Mouse (Mus musculus) mouse trophoblast stem cell (cell line): Measurements from ENCODE around the gene Rnf126.
"Not testable (repeated sequence)": the region's sequence is repeated elsewhere in the genome, so short reads cannot be mapped to it uniquely, and the experiment has no call there.

Experiments
- in situ Hi-C, 2 experiments: fragments of 300-500 bp; cut with MseI, MboI; formaldehyde crosslinking; loops; 2 replicates in 1 of 2; 3 replicates in 1 of 2; pipeline ENCODE4 v1.15.1; 2025

Gene Rnf126

GRCm38 (mm10) chr10:79767372-79768244 lies 856 bp upstream of the Rnf126 start:
- in situ Hi-C loops: no loop called here

- in situ Hi-C loops: no loop called here
Observed at GRCm38 (mm10) chr10:79766001-79766507, 698 bp downstream of the Rnf126 start.

GRCm38 (mm10) chr10:79765228-79765745 lies 1.5 kb downstream of the Rnf126 start:
- in situ Hi-C loops: no loop called here

GRCm38 (mm10) chr10:79764234-79764633 lies 2.5 kb downstream of the Rnf126 start:
- in situ Hi-C loops: no loop called here

GRCm38 (mm10) chr10:79762875-79763274 lies 3.9 kb downstream of the Rnf126 start:
- in situ Hi-C loops: no loop called here

GRCm38 (mm10) chr10:79760603-79761143 lies 6.1 kb downstream of the Rnf126 start:
- in situ Hi-C loops: no loop called here

- in situ Hi-C loops: not testable (repeated sequence)
Observed at GRCm38 (mm10) chr10:79759675-79760074, 7.1 kb downstream of the Rnf126 start.

GRCm38 (mm10) chr10:79756660-79757059 lies 10.1 kb downstream of the Rnf126 start:
- in situ Hi-C loops: no loop called here

- in situ Hi-C loops: no loop called here
Observed at GRCm38 (mm10) chr10:79755854-79756253, 10.9 kb downstream of the Rnf126 start.

- in situ Hi-C loops: no loop called here
Observed at GRCm38 (mm10) chr10:79754856-79755516, 11.8 kb downstream of the Rnf126 start, which contains the start of gene Fgf22. Fgf22 (plus strand) TSS chr10:79755076.

- in situ Hi-C loops: no loop called here
Observed at GRCm38 (mm10) chr10:79748496-79748895, 18.3 kb downstream of the Rnf126 start.

- in situ Hi-C loops: no loop called here
Observed at GRCm38 (mm10) chr10:79746774-79747151, 20.0 kb downstream of the Rnf126 start.

- in situ Hi-C loops: no loop called here
Observed at GRCm38 (mm10) chr10:79745898-79746773, 20.6 kb downstream of the Rnf126 start, which contains the start of gene Polrmt. Polrmt (minus strand) TSS chr10:79746581.

- in situ Hi-C loops: no loop called here
Observed at GRCm38 (mm10) chr10:79745411-79745810, 21.3 kb downstream of the Rnf126 start.

- in situ Hi-C loops: no loop called here
Observed at GRCm38 (mm10) chr10:79743650-79744365, 22.9 kb downstream of the Rnf126 start.

- in situ Hi-C loops: no loop called here
Observed at GRCm38 (mm10) chr10:79743161-79743560, 23.6 kb downstream of the Rnf126 start.

- in situ Hi-C loops: no loop called here
Observed at GRCm38 (mm10) chr10:79740863-79741262, 25.9 kb downstream of the Rnf126 start.

GRCm38 (mm10) chr10:79739234-79739633 lies 27.5 kb downstream of the Rnf126 start:
- in situ Hi-C loops: no loop called here

- in situ Hi-C loops: no loop called here
Observed at GRCm38 (mm10) chr10:79738259-79738658, 28.5 kb downstream of the Rnf126 start.

GRCm38 (mm10) chr10:79736706-79737105 lies 30.0 kb downstream of the Rnf126 start:
- in situ Hi-C loops: no loop called here
